Mouse (Mus musculus) A20 (cell line): ENCODE data around the gene Hoxb6.

Experiments used
- DNase-seq: peaks from one replicate; pipeline ENCODE4 v3.0.0-alpha.2; 2011; ENCODE audit warnings: low read depth, low spot score

Gene Hoxb6

DNA sequence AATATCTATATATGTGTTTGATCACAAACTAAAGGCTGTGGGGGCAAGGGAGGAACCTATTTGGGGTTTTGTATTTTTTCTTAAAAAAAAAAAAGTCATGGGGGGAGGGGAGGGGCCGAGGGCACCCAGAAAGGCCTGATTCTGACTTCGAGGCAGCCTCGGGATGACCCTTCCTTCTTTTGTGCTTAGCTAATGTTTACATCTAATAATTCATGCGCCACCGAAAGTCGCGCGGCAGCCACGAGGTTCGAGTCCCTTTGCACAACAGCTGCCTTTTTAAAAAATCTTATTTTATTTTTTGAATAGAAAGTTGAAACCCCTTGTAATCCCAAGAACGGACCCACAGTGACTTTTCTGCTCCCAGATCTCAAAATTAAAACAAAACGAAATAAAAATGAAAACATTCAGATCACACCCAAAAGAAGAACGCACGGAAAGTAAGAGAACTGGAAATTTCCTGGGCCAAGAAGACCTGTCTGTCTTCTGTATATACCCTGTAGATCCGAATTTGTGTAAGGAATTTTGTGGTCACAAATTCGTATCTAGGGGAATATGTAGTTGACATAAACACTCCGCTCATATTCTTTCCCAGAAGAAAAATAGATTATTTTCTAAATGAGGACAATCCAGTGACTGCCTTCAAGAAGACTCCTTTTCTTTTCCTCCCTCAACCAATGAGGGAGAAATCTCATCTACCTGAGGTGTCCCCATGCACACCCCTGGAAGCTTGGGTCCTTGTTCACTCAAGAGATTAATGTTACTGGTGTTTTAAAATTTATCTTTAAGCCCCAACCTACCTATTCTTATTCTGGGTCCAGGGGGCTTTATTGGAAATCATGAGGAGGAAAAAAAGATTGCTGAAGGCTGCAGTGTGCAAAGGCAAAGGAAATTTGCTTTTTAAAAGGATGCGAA is 24.7 kb downstream of the Hoxb6 start:
- DNase-seq, result no peak

DNA sequence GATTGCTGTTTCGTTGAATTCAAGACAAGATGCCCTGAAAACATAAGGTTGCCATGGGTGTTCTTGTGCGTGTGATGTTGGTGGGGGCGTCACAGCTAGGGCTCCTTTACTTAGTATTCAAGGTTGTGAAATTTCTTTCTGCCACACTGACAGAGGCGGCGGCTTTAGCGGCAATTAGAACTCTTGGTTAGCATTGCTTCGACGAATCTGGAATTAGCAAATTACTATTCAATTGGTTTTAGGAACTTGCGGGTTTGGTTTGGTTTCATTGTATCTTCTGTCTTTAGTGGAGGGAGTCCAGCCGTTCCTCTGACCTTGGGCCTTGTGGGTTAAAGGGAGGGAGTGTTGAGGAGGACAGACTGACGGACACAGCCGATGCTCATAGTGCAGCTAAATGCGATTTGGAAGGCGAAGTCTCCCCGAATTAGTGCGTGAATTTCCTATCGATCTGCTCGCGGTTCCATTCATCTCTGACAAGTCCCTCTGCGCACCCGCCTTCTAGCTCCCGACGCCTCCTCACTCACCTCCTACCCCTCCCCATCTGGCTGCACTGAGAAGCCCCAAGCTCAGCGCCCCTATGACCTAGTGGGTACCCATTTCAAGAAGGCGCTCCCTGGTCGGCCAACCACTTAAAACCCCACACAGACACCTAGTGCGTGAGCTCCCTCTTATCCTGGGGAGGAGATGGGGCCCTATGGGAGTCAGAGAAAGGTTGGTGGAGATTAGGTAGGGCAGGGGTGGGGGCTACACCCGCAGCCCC is 25.5 kb downstream of the Hoxb6 start, which contains the start of gene Hoxb4:
Gene Hoxb4, plus strand, starts transcription at position 660 of the 760 bp plus-strand sequence.
- no peak for DNase-seq

DNA sequence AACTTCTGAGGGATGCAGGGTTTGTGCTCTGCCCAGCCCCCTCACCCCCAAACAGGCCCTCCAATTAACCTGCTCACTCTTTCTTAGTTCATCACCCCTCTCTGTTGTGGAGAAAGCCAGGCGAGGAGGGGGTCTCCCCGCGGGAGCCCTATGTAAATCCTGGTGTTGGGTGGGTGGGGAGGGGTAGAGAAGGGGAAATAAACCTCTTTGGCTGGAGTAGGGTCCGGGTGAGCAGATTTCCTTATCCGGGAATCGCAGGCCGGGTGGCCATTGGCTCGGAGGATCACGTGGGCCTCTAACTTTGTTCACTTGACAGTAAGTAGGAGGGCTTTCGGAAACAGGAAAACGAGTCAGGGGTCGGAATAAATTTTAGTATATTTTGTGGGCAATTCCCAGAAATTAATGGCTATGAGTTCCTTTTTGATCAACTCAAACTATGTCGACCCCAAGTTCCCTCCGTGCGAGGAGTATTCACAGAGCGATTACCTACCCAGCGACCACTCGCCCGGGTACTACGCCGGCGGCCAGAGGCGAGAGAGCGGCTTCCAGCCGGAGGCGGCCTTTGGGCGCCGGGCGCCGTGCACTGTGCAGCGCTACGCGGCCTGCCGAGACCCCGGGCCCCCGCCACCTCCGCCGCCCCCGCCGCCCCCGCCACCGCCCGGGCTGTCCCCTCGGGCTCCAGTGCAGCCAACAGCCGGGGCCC is 26.2 kb downstream of the Hoxb6 start:
- peak; percentile 89 for DNase-seq

DNA sequence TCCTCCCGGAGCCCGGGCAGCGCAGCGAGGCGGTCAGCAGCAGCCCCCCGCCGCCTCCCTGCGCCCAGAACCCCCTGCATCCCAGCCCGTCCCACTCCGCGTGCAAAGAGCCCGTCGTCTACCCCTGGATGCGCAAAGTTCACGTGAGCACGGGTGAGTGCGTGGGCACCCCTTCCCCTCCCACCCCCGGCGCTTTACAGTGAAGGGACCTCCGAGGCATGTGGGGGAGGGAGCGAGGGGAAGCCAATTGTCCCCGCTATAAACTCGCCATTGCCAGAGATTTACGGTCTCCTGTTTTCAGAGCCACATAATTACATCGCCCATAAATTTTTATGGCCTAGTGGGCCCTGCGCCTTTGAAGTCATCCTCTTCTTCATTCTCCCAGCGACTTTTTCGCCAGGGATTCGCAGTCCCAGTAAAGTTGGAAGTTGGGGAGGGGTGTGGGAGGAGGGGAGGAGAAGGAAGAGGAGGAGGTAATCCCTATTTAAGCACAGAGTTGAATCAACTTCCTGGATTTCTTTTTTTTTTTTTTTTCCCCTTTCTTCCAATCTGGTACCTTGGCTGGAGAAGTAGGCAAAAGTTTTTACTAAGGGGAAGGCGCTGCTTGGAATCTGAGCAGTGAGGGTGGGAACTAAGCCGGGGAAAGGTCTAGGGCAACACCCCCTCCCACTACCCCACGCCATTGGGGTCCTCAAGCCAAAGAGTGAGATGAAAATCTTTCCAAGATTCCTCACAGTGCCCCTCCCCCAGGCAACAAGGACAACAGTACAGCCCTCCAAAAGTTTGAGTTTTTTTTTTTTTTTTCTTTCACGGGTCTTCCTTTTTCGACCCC is 27.0 kb downstream of the Hoxb6 start:
- peak; percentile 55 for DNase-seq

DNA sequence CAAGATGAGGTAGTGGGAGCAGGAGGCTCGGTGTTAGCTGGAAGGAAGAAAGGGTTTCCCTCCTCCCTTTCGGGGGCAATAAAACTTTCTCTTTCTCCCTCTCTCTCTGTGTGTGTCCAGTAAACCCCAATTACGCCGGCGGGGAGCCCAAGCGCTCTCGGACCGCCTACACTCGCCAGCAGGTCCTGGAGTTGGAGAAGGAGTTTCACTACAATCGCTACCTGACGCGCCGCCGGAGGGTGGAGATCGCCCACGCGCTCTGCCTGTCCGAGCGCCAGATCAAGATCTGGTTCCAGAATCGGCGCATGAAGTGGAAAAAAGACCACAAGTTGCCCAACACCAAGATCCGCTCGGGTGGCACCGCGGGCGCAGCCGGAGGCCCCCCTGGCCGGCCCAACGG is 27.6 kb downstream of the Hoxb6 start:
- no peak for DNase-seq

DNA sequence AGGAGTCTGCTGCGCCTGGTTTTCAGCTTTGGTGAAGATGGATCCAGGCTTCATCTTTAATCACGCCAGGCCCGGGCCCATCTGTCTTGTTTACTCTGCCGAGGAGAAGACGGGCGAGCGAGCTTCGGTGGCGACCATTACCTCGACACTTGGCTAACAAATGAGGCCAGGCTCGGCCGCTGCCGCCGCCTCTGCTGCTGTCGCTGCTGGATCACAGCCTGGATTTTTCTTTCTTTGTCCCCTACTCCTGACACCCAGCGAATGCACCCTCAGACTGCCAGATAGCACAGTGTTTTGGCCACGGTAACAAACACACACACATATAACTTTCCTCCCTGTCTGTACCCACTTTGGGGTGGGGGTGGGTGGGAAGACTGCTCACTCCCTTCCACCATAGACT is 28.4 kb downstream of the Hoxb6 start:
- DNase-seq, result no peak

DNA sequence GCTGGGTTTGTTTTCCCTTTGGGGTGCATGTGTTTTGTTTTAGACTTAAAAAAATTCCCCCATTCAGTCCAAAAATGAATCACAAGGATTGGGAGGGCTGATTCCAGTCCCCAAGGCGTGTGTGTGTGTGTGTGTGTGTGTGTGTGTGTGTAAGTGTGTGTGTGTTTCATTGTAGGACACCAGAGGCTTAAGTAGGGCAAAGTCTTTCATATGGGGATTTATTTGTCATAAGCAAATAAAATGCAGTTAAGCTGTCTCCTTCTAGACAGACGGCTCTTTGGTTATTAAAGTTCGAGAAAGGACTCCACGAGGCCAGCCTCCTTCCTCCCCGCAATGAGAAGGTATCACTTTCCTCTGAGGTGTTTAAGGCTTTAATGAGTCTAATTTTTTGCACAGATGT is 29.6 kb downstream of the Hoxb6 start:
- DNase-seq, result no peak

DNA sequence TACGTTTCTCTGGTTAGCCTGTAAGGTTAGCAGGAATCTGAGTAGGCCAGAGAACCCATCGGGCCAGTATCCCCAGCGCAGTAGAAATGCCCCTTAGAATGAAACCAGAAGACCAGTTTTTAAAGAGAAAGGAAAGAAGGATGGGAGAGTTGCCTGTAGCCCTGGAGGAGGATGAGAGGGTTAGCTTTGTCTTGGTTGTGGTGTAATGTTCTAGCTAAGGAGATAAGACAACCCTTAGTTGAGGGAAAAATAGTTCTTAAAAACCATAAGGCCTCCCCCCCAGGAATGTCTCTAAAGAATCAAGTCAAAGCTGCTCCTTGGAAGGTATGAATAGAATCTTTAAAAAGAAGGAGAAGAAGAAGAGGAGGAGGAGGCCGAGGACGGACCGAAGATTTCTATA is 30.5 kb downstream of the Hoxb6 start:
- DNase-seq, result no peak

DNA sequence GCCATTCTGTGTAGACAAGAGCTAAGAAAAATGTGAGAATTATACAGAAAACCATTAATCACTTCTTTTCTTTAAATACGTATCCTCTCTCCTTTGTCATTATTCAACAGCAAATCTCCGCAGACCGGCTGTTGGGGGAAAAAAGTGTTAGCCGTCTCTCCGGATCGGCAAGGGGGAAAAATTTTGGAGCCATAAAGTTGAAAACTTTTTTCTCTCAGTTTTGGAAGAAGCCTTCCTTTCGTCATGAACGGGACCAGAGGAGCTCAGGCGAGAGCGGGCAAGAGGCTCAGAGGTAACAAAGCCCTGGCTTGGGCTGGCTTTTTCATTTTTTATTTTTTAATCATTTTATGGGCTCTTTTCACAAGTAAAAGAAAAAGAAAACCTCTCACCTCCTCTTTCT is 30.9 kb downstream of the Hoxb6 start, which contains the start of gene Hoxb3:
Gene Hoxb3, plus strand, starts transcription at position 173 of the 400 bp plus-strand sequence.
- no peak for DNase-seq

DNA sequence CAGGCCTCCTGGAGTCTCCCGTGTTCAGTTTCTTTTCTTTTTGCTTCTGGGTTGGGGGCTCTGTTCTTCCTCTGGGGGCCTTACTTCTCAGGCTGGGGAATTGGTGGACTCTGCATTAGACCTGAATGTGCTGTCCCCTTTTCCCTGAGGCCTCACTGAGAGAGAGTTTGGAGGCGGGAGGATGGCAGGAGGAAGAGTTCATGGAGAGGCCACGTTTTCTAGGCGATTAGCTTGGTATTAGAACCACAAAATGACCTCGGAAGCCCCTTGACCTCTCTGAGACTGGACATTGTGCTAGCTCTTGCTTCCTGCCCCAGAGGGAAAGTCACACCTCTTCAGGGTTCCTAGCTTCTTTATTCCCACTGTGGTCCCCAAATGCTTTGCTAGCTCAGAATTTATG is 31.8 kb downstream of the Hoxb6 start:
- no peak for DNase-seq

DNA sequence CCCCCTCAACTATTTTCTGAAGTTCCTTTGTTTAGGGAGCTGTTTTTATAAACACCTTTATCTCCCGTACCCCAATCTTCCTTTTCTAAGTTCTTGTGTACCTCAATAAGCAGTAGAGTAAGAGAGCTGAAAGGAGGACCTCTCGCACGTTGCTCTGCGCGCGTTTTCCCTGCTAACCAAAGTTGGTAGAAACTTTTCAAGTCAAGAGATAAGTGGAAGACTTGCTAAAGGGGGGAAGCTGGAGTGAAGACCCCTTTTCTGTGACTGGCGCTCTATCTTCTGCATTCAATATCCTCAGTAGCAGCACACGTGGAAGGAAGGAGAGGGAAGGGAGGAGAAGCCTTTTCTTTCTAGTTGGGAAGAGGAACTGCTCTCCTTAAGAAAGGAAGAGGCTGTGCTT is 32.7 kb downstream of the Hoxb6 start:
- no peak for DNase-seq

DNA sequence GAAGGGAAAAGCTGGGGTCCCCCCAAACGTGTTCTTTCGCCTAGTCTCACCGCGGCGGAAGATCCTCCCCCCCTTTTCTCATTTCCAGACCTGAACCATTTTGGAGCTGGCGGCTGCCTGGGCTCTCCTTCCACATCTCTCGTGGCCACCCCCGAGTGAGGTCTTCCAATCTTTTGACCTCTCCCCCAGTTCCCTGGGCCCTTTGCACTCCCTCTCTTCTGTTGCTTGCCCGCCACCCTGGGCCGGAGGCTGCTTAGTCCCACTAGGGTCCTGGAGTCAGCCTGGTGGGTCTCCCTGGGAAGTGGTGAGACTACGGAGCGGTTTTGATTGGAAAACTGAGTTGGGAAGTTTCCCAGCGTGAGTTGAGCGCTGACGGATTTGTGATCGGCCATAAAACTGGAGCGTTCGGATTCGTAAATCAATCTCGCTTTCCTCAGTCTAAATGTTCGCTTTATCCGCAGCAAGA is 33.5 kb downstream of the Hoxb6 start:
- no peak for DNase-seq

DNA sequence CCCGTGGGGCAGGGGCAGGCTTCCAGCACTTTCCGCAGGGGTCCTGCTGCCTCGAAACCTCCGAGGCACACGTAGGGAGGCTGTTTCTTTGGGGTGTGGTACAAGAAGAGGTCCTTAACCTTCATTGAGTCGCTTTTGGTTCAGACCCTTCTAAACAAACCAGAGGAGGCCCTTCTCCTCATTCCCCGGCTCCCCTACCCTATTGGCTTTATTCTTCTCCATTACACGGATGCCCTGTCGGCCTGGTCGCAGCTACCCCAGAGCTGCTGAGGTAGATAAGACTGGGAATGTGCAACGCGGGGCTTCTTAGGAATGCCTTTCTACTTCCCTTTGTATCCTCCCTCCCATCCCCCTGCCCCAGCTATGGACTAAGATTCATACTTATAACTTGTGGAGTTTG is 34.4 kb downstream of the Hoxb6 start:
- DNase-seq, result no peak

DNA sequence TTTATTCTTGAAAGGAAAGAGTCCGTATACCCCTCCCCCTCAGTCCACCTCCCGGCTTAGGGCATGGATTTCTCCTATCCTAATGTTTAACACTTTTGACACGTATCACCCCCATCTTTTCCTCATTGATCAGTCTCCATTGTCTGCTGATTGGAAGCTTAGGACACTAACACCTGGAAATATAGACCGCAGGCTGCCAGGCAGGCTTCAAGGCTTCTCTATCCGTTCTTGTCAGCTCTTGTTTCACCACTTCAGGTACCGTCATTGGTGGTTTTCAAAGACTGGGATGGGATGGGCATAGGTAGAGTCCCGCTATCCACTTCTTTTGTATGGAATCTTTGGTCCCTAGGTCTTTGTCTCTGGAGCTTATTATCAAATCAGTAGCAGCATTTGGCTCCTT is 34.8 kb downstream of the Hoxb6 start:
- no peak for DNase-seq

DNA sequence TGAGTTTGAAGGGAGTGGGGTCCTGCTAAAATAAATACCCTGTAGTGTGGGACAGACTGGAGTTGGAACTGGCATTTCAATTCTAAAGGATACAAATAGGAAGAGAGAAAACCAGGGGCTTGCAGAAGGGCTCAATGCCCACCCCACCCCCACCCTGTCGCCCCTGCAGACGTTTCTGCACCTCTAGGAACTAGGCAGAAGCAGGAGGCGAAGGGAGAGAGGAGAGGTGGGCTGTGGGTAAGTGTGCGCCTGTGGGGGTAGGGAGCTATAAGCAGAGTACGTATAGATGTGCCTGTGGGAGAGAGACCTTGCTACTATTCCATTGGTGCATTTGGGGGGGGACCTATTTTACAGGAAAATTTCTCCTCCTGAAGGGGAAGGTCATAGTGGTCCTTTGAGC is 35.5 kb downstream of the Hoxb6 start:
- no peak for DNase-seq

DNA sequence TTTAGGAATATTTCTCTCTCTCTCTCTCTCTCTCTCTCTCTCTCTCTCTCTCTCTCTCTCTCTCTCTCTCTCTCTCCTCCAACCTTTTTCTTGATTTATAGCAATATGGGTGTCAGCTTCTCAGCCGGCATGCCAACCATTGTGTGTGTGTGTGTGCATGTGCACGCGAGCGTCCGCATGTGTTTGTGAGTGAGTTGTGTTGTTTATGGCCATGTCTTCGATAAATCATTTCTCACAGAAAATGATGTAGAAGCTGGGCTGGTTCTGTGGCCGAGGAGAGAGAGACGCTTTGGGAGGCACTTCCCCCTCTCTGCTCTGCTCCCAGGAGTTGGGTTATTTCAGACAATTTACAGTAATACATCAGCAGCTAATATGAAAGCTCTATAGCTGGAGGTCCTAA is 36.3 kb downstream of the Hoxb6 start:
- no peak for DNase-seq

DNA sequence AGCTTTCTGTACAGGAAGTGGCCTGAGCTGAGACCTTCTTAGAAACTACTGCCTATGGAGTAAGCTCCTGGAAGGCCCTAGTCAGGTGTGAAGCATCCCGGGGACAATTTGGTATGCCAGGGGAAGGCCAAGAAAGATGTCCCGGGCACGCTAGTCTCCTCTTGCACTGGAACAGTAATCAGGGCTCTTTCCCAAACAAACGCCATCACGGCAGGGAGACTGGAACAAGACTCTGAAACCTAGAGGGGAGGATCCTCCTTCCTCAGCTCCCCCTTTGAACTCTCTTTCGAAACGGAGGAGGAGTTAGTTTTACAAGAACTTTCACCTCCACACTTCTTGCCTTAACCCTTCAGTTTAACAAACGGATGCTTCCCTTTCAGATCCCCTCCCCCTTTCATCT is 39.8 kb downstream of the Hoxb6 start:
- DNase-seq, result no peak

DNA sequence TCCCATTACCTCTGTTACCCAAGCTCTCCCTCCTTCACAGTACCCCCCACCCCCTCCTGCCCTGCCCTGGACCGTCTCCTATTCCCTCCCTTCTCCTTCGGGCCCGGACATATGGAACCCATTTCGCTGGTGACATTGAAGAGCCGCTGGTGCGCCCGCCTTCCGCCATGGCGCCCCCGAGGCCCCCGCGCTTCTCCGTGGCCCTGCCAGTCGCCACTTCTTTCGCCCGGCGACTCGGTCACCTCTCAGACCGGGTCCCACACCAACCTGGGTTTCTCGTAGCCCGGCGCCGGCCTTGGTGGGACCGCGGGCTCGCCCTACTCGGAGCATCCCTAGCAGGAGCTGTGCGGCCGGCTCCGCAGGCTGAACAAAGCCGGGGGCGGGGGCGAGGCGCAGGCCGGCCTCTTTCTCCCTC is 40.3 kb downstream of the Hoxb6 start:
- DNase-seq, result no peak

DNA sequence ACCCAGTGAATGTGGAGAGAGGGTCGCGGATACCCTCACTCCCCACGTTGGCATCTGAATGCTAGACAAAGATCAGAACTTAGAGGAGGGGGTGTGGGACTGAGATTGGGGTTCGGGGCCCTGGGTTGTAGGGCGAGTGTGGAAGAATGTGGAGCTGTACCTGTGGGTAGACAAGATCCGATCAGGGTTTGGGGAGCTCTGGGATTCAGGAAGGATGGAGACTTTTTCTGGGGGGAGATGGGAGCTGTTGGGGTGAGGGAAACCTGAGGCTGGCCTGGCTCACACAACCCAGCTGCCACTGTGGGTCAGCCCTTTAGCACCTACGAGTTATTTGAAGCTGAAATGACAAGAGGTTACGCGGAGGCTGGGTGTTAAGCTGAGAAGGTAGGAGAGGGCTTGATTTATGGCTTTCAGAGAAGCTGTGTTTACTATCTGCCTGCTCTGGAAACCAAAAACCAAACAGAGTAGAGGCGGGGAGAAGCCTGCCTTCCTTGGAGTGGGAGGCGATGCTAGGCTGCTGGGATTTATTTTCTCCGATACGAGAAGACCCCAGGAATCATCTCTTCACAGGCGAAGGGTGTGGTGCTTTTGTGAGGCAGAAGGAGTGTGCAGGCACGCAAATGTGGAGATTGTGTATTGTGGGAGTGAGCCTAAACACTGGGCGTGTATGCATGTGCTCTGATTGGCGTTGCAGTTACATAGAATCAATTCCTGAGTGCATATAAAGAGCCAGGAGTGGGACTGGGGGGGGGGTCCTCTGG is 41.1 kb downstream of the Hoxb6 start:
- DNase-seq, result no peak

DNA sequence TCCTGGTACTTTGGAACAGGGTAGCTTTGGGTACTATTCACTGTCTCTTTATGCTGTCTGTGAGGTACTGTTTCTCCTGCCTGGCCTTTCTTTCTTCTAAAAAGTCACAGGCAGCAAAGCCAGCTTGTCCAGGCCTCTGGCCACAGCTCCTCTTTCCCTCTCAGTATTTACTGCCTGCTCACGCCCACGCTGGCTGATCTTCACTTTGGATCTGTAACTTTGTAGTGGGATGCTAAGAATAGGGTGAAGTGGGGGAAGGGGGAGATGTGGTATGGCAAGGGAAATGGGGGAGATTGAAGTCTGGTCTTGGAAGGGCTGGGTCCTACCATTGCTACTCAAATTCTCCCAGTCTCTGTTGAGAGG is 41.7 kb downstream of the Hoxb6 start:
- DNase-seq, result no peak
